Mouse (Mus musculus): ENCODE results near the gene Cpne4.

Gene Cpne4

DNA sequence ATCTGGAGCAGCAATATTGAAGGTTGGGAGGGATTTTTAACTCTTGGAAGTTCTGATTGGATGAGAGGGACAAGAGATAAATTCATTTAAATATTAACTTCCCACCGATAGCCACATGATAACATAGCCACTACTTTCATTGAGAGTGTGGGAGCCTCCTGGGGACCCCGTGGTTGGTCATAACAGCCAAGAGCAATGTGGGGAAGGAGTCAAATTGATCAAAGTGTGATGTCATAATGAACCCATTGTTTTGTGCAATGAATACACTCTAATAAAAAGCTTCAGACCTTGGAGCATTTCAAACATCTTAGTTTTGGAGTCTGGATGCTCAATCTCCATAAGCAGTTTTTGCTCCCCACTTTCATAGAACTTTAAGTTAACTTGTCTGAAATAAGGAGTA lies at the start of gene Cpne4:
Gene Cpne4 (plus strand): TSS at position 301 of the 400 bp plus-strand sequence.
- no peak for DNase-seq

- DNase-seq, result no peak
Observed at GRCm38 (mm10) chr9:104515187-104515586, 31.9 kb upstream of the Cpne4 start.

- DNase-seq, result no peak
Observed at GRCm38 (mm10) chr9:104535508-104535907, 11.6 kb upstream of the Cpne4 start.

- DNase-seq, result no peak
Observed at GRCm38 (mm10) chr9:104565815-104566214, 18.7 kb downstream of the Cpne4 start.

- no peak for DNase-seq
Observed at GRCm38 (mm10) chr9:104566468-104566867, 19.4 kb downstream of the Cpne4 start.

GRCm38 (mm10) chr9:104567096-104567495 lies 20.0 kb downstream of the Cpne4 start:
- no peak for DNase-seq

DNA sequence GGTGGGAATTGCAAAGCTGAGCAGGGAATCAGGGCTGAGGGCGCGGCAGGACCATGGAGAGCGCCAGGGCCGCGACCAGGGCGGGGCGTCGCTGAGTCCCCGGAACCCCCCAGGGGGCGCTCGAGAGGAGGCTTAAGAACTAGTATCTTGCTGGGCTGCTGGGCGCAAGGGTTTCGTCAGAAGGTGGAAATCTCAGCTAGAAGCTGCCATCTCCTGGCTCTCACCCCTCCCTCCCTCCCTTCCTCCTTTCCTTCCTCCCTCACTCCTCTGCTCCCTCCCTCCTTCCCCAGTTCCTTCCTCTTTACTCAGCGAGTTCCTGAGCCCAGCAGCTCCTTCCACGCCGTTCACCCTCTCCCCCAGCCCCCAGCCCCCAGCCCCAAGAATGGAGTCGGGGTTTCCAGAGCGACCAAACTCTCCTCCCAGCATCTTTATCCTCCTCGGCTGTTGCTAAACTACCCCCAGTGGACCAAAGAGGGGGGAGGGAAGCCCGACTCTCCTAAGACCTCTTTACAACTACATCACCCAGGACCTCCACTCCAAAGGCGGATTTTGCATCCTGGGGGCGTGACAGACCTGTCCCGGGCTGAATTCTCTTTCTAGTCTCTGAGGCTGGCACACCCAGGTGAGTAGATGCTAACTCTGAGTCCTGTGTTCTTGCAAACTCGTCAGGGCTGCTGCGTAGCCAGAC lies 22.5 kb downstream of the Cpne4 start:
- peak; percentile 75 for DNase-seq

GRCm38 (mm10) chr9:104572856-104573255 lies 25.8 kb downstream of the Cpne4 start:
- DNase-seq, result no peak

- DNase-seq, result peak; percentile 59
Observed at GRCm38 (mm10) chr9:104574476-104574875, 27.4 kb downstream of the Cpne4 start.

- no peak for DNase-seq
Observed at GRCm38 (mm10) chr9:104581921-104582624, 35.0 kb downstream of the Cpne4 start.

DNA sequence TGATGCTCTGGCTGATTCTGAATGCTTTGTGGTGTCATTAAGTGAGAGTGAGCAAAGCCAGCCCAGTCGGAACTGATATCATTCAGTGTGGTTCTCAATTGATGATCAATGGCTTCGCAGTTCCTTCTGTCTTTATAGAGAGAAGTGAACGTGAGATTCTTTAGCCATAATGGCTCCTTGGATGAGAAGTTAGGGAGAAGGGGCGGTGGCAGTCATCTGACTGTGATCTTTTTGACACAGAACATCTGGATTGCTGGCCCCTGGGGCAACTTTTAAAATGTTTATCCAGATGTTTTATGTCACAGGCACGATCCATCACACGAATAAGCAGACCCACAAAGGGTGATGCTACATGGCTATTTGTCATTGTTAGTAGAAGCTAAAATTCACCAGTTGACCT lies 35.6 kb downstream of the Cpne4 start:
- DNase-seq, result no peak

DNA sequence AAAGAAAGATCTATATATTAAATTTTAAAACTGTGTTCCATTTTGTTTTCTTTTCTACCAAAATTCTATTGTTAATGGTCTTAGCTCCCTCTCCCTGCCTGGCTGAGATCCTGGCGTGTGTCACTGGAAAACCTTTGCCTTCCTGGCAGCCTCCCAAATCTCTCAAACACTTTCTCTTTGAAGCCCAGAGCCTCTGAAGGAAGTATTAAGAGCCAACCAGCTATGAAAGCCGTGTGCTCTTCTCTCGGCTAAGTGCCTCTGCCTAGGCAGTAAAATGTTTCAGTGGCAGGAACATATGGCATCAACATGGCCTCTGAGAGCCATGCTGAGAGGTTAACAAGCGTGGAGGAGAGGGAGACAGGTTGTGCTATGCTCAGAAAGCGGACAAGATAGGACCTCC lies 47.5 kb downstream of the Cpne4 start:
- no peak for DNase-seq

DNA sequence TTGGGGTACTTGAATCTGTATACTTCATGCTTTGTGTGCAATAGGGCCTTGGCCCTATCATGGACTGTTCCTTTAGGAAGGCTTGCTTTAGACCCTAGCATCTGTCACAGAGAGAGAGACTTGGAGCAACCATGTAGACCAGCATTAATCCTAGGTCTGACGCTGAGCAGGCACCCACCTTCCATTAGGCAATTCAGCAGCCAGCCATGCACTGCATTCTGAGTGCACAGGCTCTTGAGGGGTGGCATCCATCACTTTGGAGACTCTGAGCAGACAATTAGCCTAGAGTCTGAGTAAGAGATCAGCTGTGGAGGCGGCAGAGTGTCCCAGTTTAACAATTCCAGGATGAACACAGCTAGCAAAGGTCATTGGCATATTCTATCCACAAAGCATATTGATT lies 47.9 kb downstream of the Cpne4 start:
- no peak for DNase-seq

GRCm38 (mm10) chr9:104612523-104612922 lies 65.4 kb downstream of the Cpne4 start:
- DNase-seq, result no peak

GRCm38 (mm10) chr9:104616691-104617090 lies 69.6 kb downstream of the Cpne4 start:
- no peak for DNase-seq

DNA sequence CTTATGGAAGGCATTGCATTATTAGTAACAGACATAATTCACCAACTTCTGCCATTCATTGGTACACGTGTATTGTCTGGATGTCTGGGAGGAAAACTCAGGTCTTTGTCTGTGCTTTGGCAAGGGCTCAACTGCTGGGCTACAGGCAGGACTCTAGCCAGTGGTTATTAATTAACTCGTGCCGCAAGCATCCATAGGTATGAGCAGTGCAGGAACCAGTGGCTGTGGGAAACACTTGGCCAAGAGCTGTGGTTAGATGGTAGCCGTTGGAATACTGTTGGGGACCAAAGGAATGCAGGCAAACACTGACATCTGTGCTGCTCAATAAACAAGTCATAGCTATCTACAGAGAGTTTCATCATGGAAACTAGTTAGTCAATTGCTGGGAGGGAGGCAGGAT lies 76.5 kb downstream of the Cpne4 start:
- DNase-seq, result no peak

DNA sequence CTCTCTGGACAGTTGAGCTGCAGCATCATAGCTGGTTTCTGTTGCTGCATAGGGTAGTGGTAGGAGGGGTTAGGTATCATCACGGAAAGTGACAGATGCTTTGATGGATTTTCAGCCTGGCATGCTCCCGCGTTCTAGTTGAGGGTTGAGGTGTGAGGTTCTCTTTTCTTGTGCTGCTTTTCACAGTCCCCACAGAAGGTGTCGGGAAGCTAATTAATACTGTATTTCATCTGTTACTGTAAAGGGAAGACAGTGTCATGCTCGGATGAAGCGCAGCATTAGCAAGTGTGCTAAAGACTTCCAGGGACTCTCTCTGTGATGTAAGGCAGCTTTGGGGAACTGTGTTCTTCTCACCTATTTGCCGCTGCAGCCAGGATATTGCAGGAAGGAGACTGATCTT lies 80.7 kb downstream of the Cpne4 start:
- DNase-seq, result no peak

- no peak for DNase-seq
Observed at GRCm38 (mm10) chr9:104629282-104629681, 82.2 kb downstream of the Cpne4 start.

DNA sequence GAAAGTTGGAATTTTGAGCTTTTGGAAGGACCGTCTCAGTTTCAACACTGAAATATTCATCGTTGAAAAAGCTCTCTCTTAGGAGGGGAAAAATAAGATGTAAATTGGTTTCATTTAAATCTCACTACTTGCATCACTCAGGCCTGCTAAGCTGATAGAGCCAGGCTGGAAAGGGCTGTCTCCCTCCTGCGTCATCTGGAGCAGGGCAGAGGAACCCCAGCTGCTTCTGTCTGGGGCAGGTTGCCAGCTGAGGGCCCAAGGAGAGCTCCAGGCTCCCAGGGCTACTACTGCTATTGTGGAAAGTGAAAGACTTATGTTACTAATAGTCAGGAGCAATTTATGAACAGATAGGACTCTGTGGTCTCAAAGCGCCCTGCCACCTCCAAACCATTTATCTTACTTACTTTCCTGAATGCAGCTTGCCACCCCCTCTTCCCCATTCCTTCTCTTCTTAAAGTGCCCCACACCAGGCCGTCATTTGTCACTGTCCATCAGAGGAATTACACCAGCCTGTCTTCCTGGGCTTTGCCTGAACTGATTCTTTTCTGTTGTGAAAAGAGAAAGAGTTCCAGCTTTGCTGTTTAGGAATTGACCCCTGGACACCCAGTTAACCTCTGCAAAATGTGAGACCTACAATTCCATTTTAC lies 99.4 kb downstream of the Cpne4 start:
- DNase-seq, result no peak

GRCm38 (mm10) chr9:104652691-104653261 lies 105.7 kb downstream of the Cpne4 start:
- DNase-seq, result no peak

DNA sequence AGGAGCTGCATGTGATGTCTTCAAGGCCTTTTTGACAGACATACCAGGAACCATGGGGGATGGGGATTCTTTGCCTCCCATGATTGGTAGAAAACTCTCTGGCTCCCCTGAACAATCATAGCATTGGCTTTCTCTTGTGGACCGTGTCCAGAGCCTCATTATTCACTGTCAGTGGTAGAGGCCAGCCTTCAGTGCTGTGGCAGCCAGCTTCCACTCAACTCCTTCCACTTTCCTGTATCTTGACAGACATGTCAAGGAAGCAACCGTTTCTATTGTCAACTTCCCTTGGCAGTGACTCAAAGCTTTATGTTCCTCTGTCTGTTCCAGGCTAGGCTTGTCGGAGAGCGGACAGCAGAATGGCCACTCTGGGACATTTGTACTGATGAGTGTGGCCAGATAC lies 112.7 kb downstream of the Cpne4 start:
- no peak for DNase-seq

DNA sequence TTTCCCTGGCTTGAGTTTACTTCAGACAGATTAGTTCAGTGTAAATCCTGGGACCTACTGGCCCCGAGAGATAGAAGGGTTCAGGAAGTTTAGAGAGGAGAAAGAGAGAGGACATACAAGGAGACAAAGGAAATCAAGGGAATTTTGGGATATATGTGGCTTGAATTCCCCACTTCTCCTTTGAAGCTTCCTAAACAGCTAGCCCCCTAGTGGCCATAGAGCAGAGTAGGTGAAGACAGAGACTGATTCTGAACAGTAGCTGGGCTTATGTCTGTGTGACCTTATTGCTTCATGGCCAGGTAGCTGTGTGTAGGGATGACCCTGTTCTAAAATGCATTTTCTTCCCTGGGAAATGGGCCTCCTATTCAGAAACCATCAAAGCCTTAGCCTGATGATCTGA lies 129.6 kb downstream of the Cpne4 start:
- DNase-seq, result no peak

DNA sequence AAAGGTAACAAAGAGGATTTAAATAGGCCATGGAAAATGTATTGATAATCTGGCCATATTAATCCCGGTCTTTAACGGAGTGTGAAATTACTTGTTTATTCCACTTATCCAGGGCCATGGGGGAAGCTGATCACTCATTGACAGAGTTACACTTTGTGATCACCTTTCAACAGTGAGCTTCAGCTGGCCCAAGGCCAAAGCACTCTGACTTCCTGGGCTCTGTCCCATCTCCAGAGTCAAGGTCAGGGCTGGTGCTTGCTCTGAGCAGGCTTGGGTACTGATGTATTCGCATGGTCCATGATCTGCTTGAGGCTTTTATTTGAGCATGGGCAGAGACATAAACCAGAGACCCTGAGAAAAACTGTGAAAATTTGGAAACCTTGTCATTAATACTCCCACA lies 131.5 kb downstream of the Cpne4 start:
- no peak for DNase-seq

GRCm38 (mm10) chr9:104687051-104687450 lies 140.0 kb downstream of the Cpne4 start:
- no peak for DNase-seq
